Mouse (Mus musculus): ENCODE results near the gene Thsd4. TPM values are rescaled to one million over a fixed set of nuclear protein-coding genes. Genes with fewer than 3 reads are reported as not detected.
A peak's percentile ranks its signal among the peaks of the same experiment; 100 is the strongest.

Thsd4 gene
- polyA plus RNA-seq, 1 experiment from 2014 or later = 31.6 TPM

- H3K27ac ChIP-seq = peak overlapping the region; percentile 17; the same call in 1 of the 2 replicates
- no peak overlapping the region for H3K4me3 ChIP-seq
- H3K36me3 ChIP-seq = no peaks in the 10 kb centered on the region
- no peak for ATAC-seq (ENCODE audit: insufficient number of reproducible peaks, low FRiP score, low TSS enrichment, low read depth)
- H3K4me2 ChIP-seq = no peak overlapping the region
- WGBS = 12% methylated on average over 5 of the region's 5 CpGs
- peaks cover 53% of the 10 kb centered on the region for H3K4me1 ChIP-seq
- H3K27me3 ChIP-seq = no peaks in the 10 kb centered on the region
- no peak overlapping the region for H3K9ac ChIP-seq
- no peaks in the 10 kb centered on the region for H3K9me3 ChIP-seq
Measured at GRCm38 (mm10) chr9:60024545-60024944, 497.3 kb downstream of the Thsd4 start.

GRCm38 (mm10) chr9:60022331-60022730 lies 499.5 kb downstream of the Thsd4 start:
- Histone ChIP-seq H3K4me1 (peaks cover 46% of the 10 kb centered on the region), H3K27ac (peak overlapping the region; percentile 78), H3K9me3 (no peaks in the 10 kb centered on the region), H3K4me3 (no peak overlapping the region), H3K4me2 (no peak overlapping the region), H3K9ac (no peak overlapping the region), H3K36me3 (no peaks in the 10 kb centered on the region), H3K27me3 (no peaks in the 10 kb centered on the region)
- peak; percentile 57; the same call in 1 of the 2 replicates for ATAC-seq (ENCODE audit: insufficient number of reproducible peaks, low FRiP score, low TSS enrichment, low read depth)
- 45% methylated on average over 3 of the region's 3 CpGs for WGBS

- H3K36me3 ChIP-seq = no peaks in the 10 kb centered on the region
- H3K4me1 ChIP-seq = peaks cover 41% of the 10 kb centered on the region
- H3K9ac ChIP-seq = no peak overlapping the region
- H3K4me2 ChIP-seq = no peak overlapping the region
- no peak overlapping the region for H3K27ac ChIP-seq
- H3K9me3 ChIP-seq = no peaks in the 10 kb centered on the region
- no peak overlapping the region for H3K4me3 ChIP-seq
- ATAC-seq (ENCODE audit: insufficient number of reproducible peaks, low FRiP score, low TSS enrichment, low read depth) = no peak
- no peaks in the 10 kb centered on the region for H3K27me3 ChIP-seq
- 57% methylated on average over 1 of the region's 1 CpGs for WGBS
Measured at GRCm38 (mm10) chr9:60020444-60020843, 501.4 kb downstream of the Thsd4 start.

GRCm38 (mm10) chr9:60010285-60010684 lies 511.6 kb downstream of the Thsd4 start:
- no peaks in the 10 kb centered on the region for H3K27me3 ChIP-seq
- 59% methylated on average over 1 of the region's 1 CpGs for WGBS
- ATAC-seq (ENCODE audit: insufficient number of reproducible peaks, low FRiP score, low TSS enrichment, low read depth) = no peak

GRCm38 (mm10) chr9:60008936-60009335 lies 512.9 kb downstream of the Thsd4 start:
- 23% methylated on average over 7 of the region's 7 CpGs for WGBS
- no peak overlapping the region for H3K4me3 ChIP-seq
- no peaks in the 10 kb centered on the region for H3K36me3 ChIP-seq
- no peak overlapping the region for H3K27ac ChIP-seq
- no peaks in the 10 kb centered on the region for H3K27me3 ChIP-seq
- peaks cover 19% of the 10 kb centered on the region for H3K4me1 ChIP-seq
- no peak for ATAC-seq (ENCODE audit: insufficient number of reproducible peaks, low FRiP score, low TSS enrichment, low read depth)
- H3K4me2 ChIP-seq = no peak overlapping the region
- no peaks in the 10 kb centered on the region for H3K9me3 ChIP-seq
- H3K9ac ChIP-seq = no peak overlapping the region

More at GRCm38 (mm10) chr9:60010285-60010684, 511.6 kb downstream of the Thsd4 start:
- Histone ChIP-seq H3K4me3 (no peak overlapping the region), H3K9me3 (no peaks in the 10 kb centered on the region), H3K36me3 (no peaks in the 10 kb centered on the region), H3K4me1 (peaks cover 19% of the 10 kb centered on the region), H3K27ac (peak overlapping the region; percentile 8; the same call in 1 of the 2 replicates), H3K9ac (no peak overlapping the region), H3K4me2 (no peak overlapping the region)

- H3K36me3 ChIP-seq = no peaks in the 10 kb centered on the region
- H3K4me1 ChIP-seq = peaks cover 28% of the 10 kb centered on the region
- no peaks in the 10 kb centered on the region for H3K9me3 ChIP-seq
- H3K4me3 ChIP-seq = no peak overlapping the region
- 28% methylated on average over 8 of the region's 8 CpGs for WGBS
- no peak overlapping the region for H3K9ac ChIP-seq
- H3K27ac ChIP-seq = peak overlapping the region; percentile 67; the same call in 1 of the 2 replicates
- no peaks in the 10 kb centered on the region for H3K27me3 ChIP-seq
- ATAC-seq (ENCODE audit: insufficient number of reproducible peaks, low FRiP score, low TSS enrichment, low read depth) = 0 out of 2 replicates have a peak, but pooled peaks have one; percentile 45
- no peak overlapping the region for H3K4me2 ChIP-seq
Measured at GRCm38 (mm10) chr9:60002323-60002722, 519.5 kb downstream of the Thsd4 start.

- H3K9ac ChIP-seq = no peak overlapping the region
- ATAC-seq (ENCODE audit: insufficient number of reproducible peaks, low FRiP score, low TSS enrichment, low read depth) = no peak
Measured at GRCm38 (mm10) chr9:60001444-60001843, 520.4 kb downstream of the Thsd4 start.

GRCm38 (mm10) chr9:59997725-59998124 lies 524.1 kb downstream of the Thsd4 start:
- Histone ChIP-seq H3K9me3 (no peaks in the 10 kb centered on the region), H3K27ac (no peak overlapping the region), H3K4me3 (no peak overlapping the region), H3K27me3 (no peaks in the 10 kb centered on the region), H3K36me3 (peaks cover 19% of the 10 kb centered on the region; the same call in 1 of the 2 replicates), H3K4me2 (no peak overlapping the region), H3K9ac (no peak overlapping the region), H3K4me1 (peaks cover 17% of the 10 kb centered on the region)
- ATAC-seq (ENCODE audit: insufficient number of reproducible peaks, low FRiP score, low TSS enrichment, low read depth) = no peak
- 85% methylated on average over 4 of the region's 4 CpGs for WGBS

More at GRCm38 (mm10) chr9:60001444-60001843, 520.4 kb downstream of the Thsd4 start:
- H3K9me3 ChIP-seq = no peaks in the 10 kb centered on the region
- H3K4me1 ChIP-seq = peaks cover 28% of the 10 kb centered on the region
- no peak overlapping the region for H3K4me2 ChIP-seq
- H3K36me3 ChIP-seq = 0 out of 2 replicates have a peak, but pooled peaks cover under 1% of the 10 kb centered on the region
- H3K27me3 ChIP-seq = no peaks in the 10 kb centered on the region
- no peak overlapping the region for H3K4me3 ChIP-seq
- peak overlapping the region; percentile 38 for H3K27ac ChIP-seq
- 53% methylated on average over 3 of the region's 3 CpGs for WGBS

GRCm38 (mm10) chr9:59991407-59991806 lies 530.4 kb downstream of the Thsd4 start:
- H3K4me3 ChIP-seq = no peak overlapping the region
- H3K36me3 ChIP-seq = peaks cover 41% of the 10 kb centered on the region
- no peak overlapping the region for H3K9ac ChIP-seq
- no peak overlapping the region for H3K4me2 ChIP-seq
- 0 out of 2 replicates have a peak, but pooled peaks cover 3% of the 10 kb centered on the region for H3K4me1 ChIP-seq
- ATAC-seq (ENCODE audit: insufficient number of reproducible peaks, low FRiP score, low TSS enrichment, low read depth) = peak; percentile 53
- no peaks in the 10 kb centered on the region for H3K27me3 ChIP-seq
- peak overlapping the region; percentile 23; the same call in 1 of the 2 replicates for H3K27ac ChIP-seq
- WGBS = 58% methylated on average over 5 of the region's 5 CpGs
- H3K9me3 ChIP-seq = no peaks in the 10 kb centered on the region

GRCm38 (mm10) chr9:59989864-59990263 lies 532.0 kb downstream of the Thsd4 start:
- 0 out of 2 replicates have a peak, but pooled peaks cover 3% of the 10 kb centered on the region for H3K4me1 ChIP-seq
- WGBS = 0% methylated on average over 1 of the region's 1 CpGs
- no peak for ATAC-seq (ENCODE audit: insufficient number of reproducible peaks, low FRiP score, low TSS enrichment, low read depth)
- H3K27ac ChIP-seq = no peak overlapping the region
- no peaks in the 10 kb centered on the region for H3K9me3 ChIP-seq
- H3K36me3 ChIP-seq = peaks cover 38% of the 10 kb centered on the region
- H3K9ac ChIP-seq = no peak overlapping the region
- no peak overlapping the region for H3K4me2 ChIP-seq
- H3K4me3 ChIP-seq = no peak overlapping the region
- no peaks in the 10 kb centered on the region for H3K27me3 ChIP-seq

- H3K4me2 ChIP-seq = no peak overlapping the region
- H3K9me3 ChIP-seq = no peaks in the 10 kb centered on the region
- H3K9ac ChIP-seq = no peak overlapping the region
- ATAC-seq (ENCODE audit: insufficient number of reproducible peaks, low FRiP score, low TSS enrichment, low read depth) = no peak
- no peaks in the 10 kb centered on the region for H3K27me3 ChIP-seq
- H3K36me3 ChIP-seq = peaks cover 46% of the 10 kb centered on the region
- no peak overlapping the region for H3K27ac ChIP-seq
- H3K4me1 ChIP-seq = no peaks in the 10 kb centered on the region
- H3K4me3 ChIP-seq = no peak overlapping the region
- WGBS = 69% methylated on average over 3 of the region's 3 CpGs
Measured at GRCm38 (mm10) chr9:59985900-59986572, 535.8 kb downstream of the Thsd4 start.

GRCm38 (mm10) chr9:59981116-59981515 lies 540.7 kb downstream of the Thsd4 start:
- WGBS = 68% methylated on average over 2 of the region's 2 CpGs
- ATAC-seq (ENCODE audit: insufficient number of reproducible peaks, low FRiP score, low TSS enrichment, low read depth) = no peak
- Histone ChIP-seq H3K27me3 (no peaks in the 10 kb centered on the region), H3K4me3 (no peak overlapping the region), H3K9ac (no peak overlapping the region), H3K36me3 (peaks cover 38% of the 10 kb centered on the region), H3K9me3 (no peaks in the 10 kb centered on the region), H3K4me2 (no peak overlapping the region), H3K4me1 (no peaks in the 10 kb centered on the region), H3K27ac (no peak overlapping the region)
